Mouse (Mus musculus) heart, adult 11 months (tissue): Measurements from ENCODE around the gene Pou5f2.

Experiments
- DNase-seq: peaks from one replicate; pipeline ENCODE4 v3.0.0; 2022

The Pou5f2 gene

DNA sequence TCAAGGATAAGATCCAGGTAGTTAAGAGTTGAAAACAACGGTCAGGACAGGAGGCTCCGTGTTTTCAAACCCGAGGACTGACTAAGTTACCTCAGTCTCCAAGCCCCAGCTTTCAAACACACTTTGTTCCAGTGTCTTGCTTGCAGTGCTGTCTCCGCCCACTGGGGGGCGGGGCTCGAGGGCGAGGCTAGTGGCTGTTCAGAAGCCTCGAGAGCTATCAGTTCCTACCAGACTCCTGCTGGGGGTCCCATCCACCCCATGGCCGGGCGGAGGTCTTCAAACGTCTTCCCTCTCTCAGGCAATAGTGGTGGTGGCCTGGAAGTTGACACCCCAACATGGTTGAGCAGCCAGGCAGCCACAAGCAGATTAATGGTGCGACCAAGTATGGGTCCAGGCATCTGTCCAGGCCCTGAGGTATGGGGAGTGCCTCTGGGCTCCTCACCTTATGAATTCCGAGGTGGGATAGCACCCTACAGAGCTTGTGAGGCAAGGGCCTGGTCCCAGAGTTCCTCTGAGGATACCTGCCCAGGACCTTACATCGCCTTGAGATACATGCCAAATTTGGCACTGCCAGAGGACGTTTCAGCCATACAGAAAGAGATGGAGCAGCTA is at the start of gene Pou5f2:
TSS of gene Pou5f2 (plus strand) at position 220 of the 612 bp plus-strand sequence.
- no peak for DNase-seq

DNA sequence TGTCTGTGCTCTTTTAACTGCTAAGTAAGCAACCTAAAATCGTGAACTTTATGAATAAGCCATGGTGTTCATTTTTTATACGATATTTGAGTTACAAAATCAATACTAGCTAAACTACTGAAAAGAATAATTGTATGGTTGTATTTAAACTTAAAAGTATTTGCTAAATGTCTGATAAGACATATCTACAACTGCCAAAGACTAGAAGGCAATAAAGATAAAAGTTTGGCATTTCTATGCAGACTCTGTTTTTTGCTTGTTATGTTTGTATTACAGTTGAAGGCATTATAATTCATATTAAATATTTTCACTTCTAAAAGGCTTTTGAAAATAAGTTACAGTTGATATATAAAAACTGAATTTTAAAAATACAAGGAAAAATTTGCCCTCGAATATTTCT is 48.5 kb upstream of the Pou5f2 start:
- no peak for DNase-seq

DNA sequence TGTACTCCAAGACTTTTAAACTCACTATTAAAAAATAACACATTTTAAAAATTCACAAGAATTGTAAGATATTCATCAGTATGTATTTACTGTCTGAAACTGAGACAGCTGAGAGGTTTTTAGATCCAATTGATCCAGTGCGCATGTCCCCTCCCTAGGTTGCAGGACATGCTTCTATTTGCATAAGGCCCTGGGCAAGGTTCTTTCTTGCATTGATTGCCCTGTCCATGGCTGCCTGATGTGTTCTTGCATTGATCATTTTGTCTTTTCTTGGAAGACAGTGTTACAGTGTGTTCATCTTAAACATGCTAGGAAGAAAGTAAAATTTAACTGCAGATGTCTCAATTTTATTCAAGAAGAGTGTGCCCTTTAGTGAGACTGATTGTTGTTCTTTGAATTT is 47.6 kb upstream of the Pou5f2 start:
- no peak for DNase-seq

DNA sequence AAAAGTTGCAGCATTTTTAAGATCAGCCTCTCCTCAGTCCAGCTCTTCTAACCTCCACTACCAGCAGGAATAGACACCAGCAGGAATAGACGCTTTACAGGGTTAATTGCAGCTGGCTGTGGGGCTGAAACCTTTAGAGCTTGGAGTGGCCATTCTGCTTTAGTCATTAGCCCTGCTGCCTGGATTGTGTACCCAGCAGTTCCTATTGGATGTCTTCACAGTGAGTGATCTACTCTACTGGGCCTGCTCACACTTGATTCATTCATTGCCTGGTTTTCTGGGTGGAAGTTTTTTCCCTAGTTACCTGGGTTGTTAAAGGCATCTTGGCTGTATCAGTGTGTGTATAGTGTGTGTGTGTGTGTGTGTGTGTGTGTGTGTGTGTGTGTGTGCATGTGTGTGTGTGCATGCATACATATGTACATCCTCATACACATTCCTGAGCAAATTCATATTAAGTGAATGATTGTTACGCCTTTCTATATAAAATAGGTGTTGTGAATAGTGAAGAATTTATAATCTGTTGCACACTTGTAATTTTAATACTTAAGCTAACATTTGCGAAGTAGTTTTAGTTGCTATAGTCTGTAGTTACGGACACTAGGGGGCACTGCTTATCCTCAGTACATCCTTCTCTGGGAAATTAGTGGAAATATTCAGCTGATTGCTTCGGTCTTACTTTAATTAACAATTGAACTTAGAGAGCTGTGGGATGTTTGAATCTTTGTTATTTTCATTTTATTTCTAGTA is 42.4 kb upstream of the Pou5f2 start:
- no peak for DNase-seq

DNA sequence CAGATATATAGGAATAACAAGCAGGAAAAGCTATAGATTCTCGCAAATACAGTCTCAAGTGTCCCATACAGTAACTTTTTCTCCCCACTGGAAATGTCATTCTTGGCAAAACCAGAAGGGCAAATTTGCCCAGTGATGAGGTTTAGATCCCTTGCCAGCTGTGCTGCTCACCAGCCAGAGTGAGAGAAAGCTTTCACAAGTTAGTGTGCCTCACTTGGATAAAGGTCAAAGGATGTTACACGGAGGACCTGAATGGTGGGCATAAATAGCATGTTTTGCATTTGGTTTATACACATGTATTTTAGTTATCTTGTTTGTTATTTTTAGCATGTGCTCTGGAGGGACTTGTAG is 41.9 kb upstream of the Pou5f2 start:
- no peak for DNase-seq

DNA sequence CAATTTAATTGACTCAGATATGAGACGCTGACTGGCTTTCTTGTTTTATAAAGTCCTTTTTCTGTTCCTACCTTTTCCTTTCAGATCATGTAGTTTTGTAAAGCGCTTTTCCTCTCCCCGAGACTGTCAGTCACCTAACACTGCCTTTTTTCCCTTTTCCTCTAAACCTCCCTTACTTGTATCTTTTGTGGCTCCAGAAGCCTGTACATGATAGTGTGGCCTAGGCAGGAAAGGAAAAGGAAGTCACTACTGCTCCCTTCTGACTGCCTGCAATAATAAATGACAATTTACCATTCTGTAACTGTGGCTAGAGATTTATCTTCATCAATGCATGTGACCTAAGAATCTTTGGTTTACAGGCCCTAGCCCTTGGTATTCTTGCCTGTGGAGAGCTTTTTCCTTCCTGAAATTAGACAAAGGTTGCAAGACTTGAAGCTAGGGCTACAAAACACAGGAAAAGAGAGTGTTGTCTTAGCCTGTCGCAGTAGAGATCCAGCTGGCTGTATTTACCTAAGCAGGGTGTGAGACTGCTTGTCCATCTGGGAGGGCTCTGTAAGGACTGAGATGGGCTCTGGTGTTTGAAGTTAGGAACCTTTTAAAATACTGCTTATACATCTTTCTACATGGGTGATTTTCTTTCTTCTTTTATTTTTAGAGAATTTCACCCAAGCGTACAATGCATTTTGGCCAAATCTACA is 33.4 kb upstream of the Pou5f2 start:
- peak; percentile 29 for DNase-seq

DNA sequence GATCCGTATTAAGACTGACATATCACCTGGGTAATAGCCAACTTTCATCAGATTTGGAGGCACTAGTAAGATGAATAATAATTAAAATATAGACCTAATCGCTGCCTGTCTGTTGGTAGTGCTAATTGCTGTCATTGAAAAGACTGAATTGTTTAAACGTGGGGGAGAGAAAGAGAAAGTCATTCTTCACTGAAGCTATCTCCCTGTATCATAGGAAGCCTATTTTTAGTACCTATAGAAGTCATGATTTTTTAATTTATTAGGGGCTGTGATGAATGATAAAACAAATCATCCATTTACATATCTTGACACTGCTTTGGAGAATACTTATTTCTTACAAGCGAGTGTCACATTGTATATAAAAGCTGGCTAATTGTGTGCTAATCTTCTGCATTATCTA is 20.1 kb upstream of the Pou5f2 start:
- DNase-seq, result no peak

DNA sequence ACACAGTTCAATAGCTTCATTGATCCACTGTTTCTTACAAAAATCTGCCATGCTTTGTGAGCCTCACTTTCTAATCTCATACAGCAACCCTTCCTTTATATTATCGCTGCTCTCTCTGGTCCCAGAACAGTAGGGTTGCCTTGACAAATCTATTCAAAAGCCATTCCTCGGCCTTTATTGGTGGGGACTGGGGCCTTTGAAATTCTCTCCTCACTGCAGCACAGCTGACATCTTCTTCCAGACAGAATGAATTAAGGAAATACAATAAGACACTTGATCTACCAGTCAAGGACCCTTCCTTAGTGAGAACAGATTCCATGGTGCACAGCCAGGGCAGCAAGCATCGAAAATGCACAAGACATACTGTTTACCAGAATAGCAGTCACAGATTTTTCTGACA is 19.4 kb upstream of the Pou5f2 start:
- peak; percentile 18 for DNase-seq

DNA sequence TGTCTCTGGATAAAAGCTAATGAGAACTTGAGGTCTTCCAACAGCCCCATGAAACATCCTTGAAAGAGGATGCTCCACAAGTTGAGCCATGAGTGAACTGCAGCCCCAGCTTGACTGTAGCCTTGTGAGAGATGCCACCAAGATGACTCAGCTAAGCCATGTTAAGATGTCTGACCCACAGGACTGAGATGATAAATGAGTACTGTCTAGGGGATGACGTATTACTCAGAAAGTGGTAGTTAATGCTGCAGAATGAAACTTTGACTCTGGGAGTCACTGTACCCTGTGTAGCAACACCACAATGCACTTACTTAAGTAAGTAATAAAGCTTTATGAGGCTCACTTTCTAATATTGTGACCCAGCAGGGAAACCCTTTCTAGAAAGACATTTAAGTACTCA is 14.5 kb upstream of the Pou5f2 start:
- DNase-seq, result peak; percentile 64

DNA sequence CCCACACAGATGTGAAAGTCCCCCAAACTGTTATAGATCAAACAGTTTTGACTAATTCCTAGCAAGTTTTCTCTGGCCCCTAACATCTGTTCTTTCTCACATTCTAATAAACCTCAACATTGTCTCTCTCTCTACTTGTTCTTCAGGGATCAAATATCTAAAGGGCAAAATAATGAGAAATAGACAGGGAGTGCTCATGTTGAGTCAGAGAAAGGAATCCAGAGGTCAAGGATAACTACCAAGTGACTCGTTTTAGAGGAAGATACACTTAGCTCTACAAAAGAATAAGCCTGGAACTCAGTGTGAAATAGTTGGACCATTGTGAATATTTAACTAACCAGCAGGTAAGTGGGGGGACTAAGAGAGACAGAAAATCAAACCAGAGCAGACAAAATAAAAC is 8.1 kb downstream of the Pou5f2 start:
- no peak for DNase-seq

DNA sequence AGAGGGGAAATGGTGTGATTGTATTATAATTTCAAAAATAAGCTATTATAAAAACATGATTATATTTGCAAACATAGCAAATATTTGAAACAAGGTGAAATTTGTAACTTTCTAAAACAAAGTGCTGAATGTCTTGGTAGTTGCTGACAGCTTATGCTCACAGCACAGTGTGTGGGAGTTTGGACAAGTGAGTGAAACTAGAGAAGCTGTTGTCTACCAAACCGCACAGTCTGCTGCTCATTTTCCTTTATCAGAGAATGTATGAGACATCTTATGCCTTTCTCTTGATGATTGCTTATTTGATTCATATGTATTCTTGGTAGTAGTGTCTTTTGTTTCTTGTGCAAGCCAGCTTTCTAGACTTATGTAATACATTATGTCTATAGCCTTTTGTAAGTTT is 12.5 kb downstream of the Pou5f2 start:
- DNase-seq, result no peak

DNA sequence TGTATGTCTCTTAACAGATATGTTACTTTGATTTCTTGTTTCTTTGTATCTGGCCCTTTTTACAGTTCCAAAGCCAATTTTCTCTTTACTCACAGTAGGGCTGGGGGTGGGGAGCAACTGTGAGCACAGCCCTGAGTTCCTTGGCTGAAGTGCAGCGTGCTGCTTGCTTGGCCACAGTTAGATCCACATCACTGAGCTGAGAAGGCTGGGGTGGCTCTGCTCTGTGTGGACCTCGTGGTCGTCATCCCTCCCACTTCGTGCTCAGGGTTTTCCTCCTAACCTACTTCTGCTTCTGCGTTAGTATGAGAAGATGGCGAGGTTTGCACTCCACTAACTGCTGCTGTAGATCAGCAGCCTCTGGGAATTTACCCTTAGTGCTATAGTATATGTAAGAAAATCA is 18.5 kb downstream of the Pou5f2 start:
- DNase-seq, result no peak

DNA sequence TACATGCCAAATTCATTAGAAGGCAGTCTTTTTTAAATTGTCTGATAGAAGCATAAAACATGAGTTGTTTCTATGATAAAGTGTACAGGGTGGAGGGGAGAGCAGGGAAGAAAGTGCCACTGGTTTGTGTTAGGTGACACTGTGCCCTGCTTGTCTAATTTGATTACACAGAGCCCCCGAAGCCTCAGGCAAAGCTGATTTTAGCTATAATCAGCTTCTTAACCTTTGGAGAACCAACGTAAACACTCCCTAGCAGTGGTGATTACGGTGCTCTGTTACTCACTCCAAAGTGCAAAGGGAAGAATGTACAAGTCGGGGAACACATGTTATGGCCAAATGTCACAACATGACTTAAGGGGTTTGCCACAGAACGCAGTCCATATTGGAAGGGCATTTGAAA is 20.4 kb downstream of the Pou5f2 start:
- DNase-seq, result no peak
